Mouse (Mus musculus) limb, embryonic 14.5 days (tissue): Measurements from ENCODE around the gene Hbs1l. TPM values are rescaled to one million over a fixed set of nuclear protein-coding genes. Genes with fewer than 3 reads are reported as not detected.
A peak's percentile ranks its signal among the peaks of the same experiment; 100 is the strongest.

Experiments
- ATAC-seq: fragments of 200-750 bp; cut with Nextera tagmentation; 2 replicates; pipeline ENCODE4 v1.8.0; 2017; ENCODE audit warnings: low read depth, moderate number of reproducible peaks, moderate TSS enrichment; ENCODE audit not compliant: low FRiP score
- DNase-seq: peaks from one replicate; pipeline ENCODE4 v3.0.0-alpha.2; 2015; ENCODE audit warnings: low spot score
- H3K27ac ChIP-seq: fragments of 300-500 bp; sonication (generic); replicated peaks from 2 replicates; pipeline ENCODE4 v1.5.1; 2014; ENCODE audit warnings: low read depth, mild to moderate bottlenecking, low read length, moderate library complexity, mixed read lengths
- H3K27me3 ChIP-seq: fragments of 300-500 bp; sonication (generic); 2 replicates; pipeline ENCODE4 v1.6.1; 2014; ENCODE audit warnings: low read length, mixed read lengths; ENCODE audit not compliant: control insufficient read depth, insufficient read depth
- H3K36me3 ChIP-seq: fragments of 300-500 bp; sonication (generic); 2 replicates; pipeline ENCODE4 v1.6.1; 2014; ENCODE audit warnings: mild to moderate bottlenecking, low read length, moderate library complexity, mixed read lengths; ENCODE audit not compliant: control insufficient read depth, insufficient read depth
- H3K4me1 ChIP-seq: fragments of 300-500 bp; sonication (generic); 2 replicates; pipeline ENCODE4 v1.6.1; 2014; ENCODE audit warnings: antibody characterized with exemption, low read length, mixed read lengths; ENCODE audit not compliant: control insufficient read depth, insufficient read depth
- H3K4me2 ChIP-seq: fragments of 300-500 bp; sonication (generic); replicated peaks from 2 replicates; pipeline ENCODE4 v1.6.1; 2014; ENCODE audit warnings: low read depth, mild to moderate bottlenecking, low read length, moderate library complexity; ENCODE audit not compliant: severe bottlenecking
- H3K4me3 ChIP-seq: fragments of 300-500 bp; sonication (generic); replicated peaks from 2 replicates; pipeline ENCODE4 v1.5.1; 2014; ENCODE audit warnings: low read length
- H3K9ac ChIP-seq: fragments of 300-500 bp; sonication (generic); 2 replicates; pipeline ENCODE4 v1.6.1; 2014; ENCODE audit warnings: mild to moderate bottlenecking, low read depth, low read length, moderate library complexity; ENCODE audit not compliant: severe bottlenecking
- H3K9me3 ChIP-seq: fragments of 300-500 bp; sonication (generic); 2 replicates; pipeline ENCODE4 v1.6.1; 2016; ENCODE audit warnings: low read length; ENCODE audit not compliant: control insufficient read depth
- POLR2A ChIP-seq: fragments of 200-500 bp; IDR thresholded peaks from 2 replicates; pipeline ENCODE4 v1.8.0; 2012; ENCODE audit warnings: inconsistent platforms, mild to moderate bottlenecking, moderate library complexity, borderline replicate concordance; ENCODE audit not compliant: insufficient read depth, insufficient read length; ENCODE audit errors: extremely low read depth
- WGBS: fragments of 180-500 bp; shearing (Covaris S2); extraction: QIAGEN DNeasy Blood & Tissue Kit; methylation state at CpG from one replicate; pipeline ENCODE4 v1.1.7; 2014; 5-methylcytosine and 5-hydroxymethylcytosine counted together
- polyA plus RNA-seq, 2 experiments: library from polyadenylated mRNA; depleted of rRNA in 1 of 2; stranded (reverse) in 1 of 2; unstranded in 1 of 2; fragments of >200 nt; fragmentation: Nextera tagmentation in 1 of 2; extraction: Ambion mirVana in 1 of 2; gene quantifications; 2 replicates each; pipeline versions ENCODE4 v1.2.1 to v1.2.3; 2012 to 2014

Gene Hbs1l
- polyA plus RNA-seq, 2 experiments, result 46.0 to 85.4 TPM

GRCm38 (mm10) chr10:21372271-21372670 is 76.5 kb downstream of the Hbs1l start:
- H3K4me3 ChIP-seq, result no peak overlapping the region
- no peak overlapping the region for H3K9ac ChIP-seq
- H3K27ac ChIP-seq, result no peak overlapping the region
- no peak for DNase-seq
- no peak overlapping the region for H3K4me2 ChIP-seq
- no peaks in the 10 kb centered on the region for H3K9me3 ChIP-seq
- ATAC-seq, result no peak
- no peak for TF ChIP-seq POLR2A
- WGBS, result 92% methylated on average over 6 of the region's 6 CpGs
- peaks cover 25% of the 10 kb centered on the region for H3K36me3 ChIP-seq
- no peaks in the 10 kb centered on the region for H3K27me3 ChIP-seq
- H3K4me1 ChIP-seq, result no peaks in the 10 kb centered on the region

GRCm38 (mm10) chr10:21376682-21377473 is 81.1 kb downstream of the Hbs1l start, which contains the start of gene Aldh8a1:
Gene Aldh8a1, plus strand, starts transcription at chr10:21377291.
- no peak within 1 kb of the TSS for H3K4me2 ChIP-seq
- no peak for DNase-seq
- no peak for ATAC-seq
- WGBS, result 79% methylated on average over 13 of the region's 13 CpGs
- H3K27ac ChIP-seq, result no peak within 1 kb of the TSS
- H3K36me3 ChIP-seq, result no peaks in the 10 kb centered on the region
- no peak within 1 kb of the TSS for H3K4me3 ChIP-seq
- H3K4me1 ChIP-seq, result no peaks in the 10 kb centered on the region
- no peaks in the 10 kb centered on the region for H3K27me3 ChIP-seq
- no peak for TF ChIP-seq POLR2A
- H3K9me3 ChIP-seq, result no peaks in the 10 kb centered on the region
- no peak within 1 kb of the TSS for H3K9ac ChIP-seq

GRCm38 (mm10) chr10:21378196-21378944 is 82.6 kb downstream of the Hbs1l start:
- Histone ChIP-seq H3K4me3 (no peak overlapping the region), H3K4me1 (no peaks in the 10 kb centered on the region), H3K36me3 (no peaks in the 10 kb centered on the region), H3K9me3 (no peaks in the 10 kb centered on the region), H3K27ac (no peak overlapping the region), H3K27me3 (no peaks in the 10 kb centered on the region), H3K4me2 (no peak overlapping the region), H3K9ac (no peak overlapping the region)
- TF ChIP-seq POLR2A, result no peak
- DNase-seq (no peak), ATAC-seq (no peak)
- 68% methylated on average over 9 of the region's 9 CpGs for WGBS

GRCm38 (mm10) chr10:21382914-21383313 is 87.1 kb downstream of the Hbs1l start:
- H3K4me1 ChIP-seq, result no peaks in the 10 kb centered on the region
- no peak for TF ChIP-seq POLR2A
- H3K9ac ChIP-seq, result no peak overlapping the region
- no peaks in the 10 kb centered on the region for H3K27me3 ChIP-seq
- H3K36me3 ChIP-seq, result no peaks in the 10 kb centered on the region
- H3K27ac ChIP-seq, result no peak overlapping the region
- no peak for ATAC-seq
- H3K9me3 ChIP-seq, result no peaks in the 10 kb centered on the region
- DNase-seq, result peak; percentile 91
- WGBS, result 27% methylated on average over 6 of the region's 6 CpGs
- no peak overlapping the region for H3K4me3 ChIP-seq
- H3K4me2 ChIP-seq, result no peak overlapping the region

GRCm38 (mm10) chr10:21385111-21385663 is 89.4 kb downstream of the Hbs1l start:
- no peak for DNase-seq
- no peaks in the 10 kb centered on the region for H3K27me3 ChIP-seq
- H3K36me3 ChIP-seq, result no peaks in the 10 kb centered on the region
- H3K27ac ChIP-seq, result no peak overlapping the region
- no peak for ATAC-seq
- H3K9ac ChIP-seq, result no peak overlapping the region
- no peak overlapping the region for H3K4me3 ChIP-seq
- no peaks in the 10 kb centered on the region for H3K4me1 ChIP-seq
- H3K4me2 ChIP-seq, result no peak overlapping the region
- TF ChIP-seq POLR2A, result no peak
- H3K9me3 ChIP-seq, result no peaks in the 10 kb centered on the region
- WGBS, result 85% methylated on average over 3 of the region's 3 CpGs
